Mouse (Mus musculus): Measurements from ENCODE around the gene Pdk3. TPM values are rescaled to one million over a fixed set of nuclear protein-coding genes. Genes with fewer than 3 reads are reported as not detected.

Pdk3 gene
- polyA plus RNA-seq (2021; fragmentation: Nextera tagmentation), result 43.7 and 44.4 TPM in 2 replicates
- long read RNA-seq, experiment 1, transcript Pdk3-201 (12 exons, 2,115 nt), result major isoform, 183 of 212 reads
- long read RNA-seq, experiment 1, partial matches to known transcripts, result 7 of 212 reads
- long read RNA-seq, experiment 1, other reads (novel, unspliced or antisense), result 22 of 212 reads
- long read RNA-seq, experiment 2, transcript Pdk3-201 (12 exons, 2,115 nt), result major isoform, 36 of 52 reads
- long read RNA-seq, experiment 2, partial matches to known transcripts, result 7 of 52 reads
- long read RNA-seq, experiment 2, other reads (novel, unspliced or antisense), result 7 of 52 reads

DNA sequence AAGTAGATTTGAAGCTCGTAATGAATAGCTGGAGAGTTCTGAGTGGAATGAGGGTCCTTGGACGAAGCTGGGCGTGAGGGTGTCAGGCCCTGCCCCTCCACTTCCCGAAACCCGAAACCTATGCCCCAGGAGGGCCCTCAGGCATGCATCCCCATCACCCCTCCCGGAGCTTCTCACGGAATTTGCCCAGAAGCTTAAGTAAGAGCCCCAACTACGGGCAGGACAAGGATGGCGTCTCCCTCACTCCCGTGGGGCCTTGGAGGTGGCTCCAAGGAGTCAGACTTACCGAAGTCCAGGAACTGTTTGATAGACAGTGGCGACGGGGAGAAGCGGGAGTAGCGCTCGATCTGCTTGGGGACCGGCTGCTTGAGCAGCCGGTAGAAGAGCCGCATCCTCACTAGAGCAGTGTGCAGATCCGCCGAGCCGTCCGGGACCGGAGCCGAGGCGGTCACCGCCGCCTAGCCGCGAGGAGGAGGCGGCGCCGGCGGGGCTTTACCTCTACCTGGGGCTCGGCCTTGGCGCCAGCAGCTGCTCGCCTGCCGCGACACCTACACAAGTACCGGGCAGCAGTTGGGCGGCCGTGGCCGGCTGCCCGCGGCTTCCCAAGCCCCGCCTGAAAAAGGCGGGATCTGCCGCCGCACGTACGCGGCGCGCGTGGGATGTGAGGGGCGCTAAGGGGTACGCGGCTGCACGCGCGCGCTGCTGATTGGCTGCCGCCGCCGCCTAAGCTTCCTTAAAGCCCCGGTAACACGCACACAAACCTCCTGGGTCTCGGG is at the start of gene Pdk3:
Pdk3 (minus strand) TSS at position 641 of the 776 bp plus-strand sequence.

Other genes with a start within 250 kb of the Pdk3 start
- gene Pola1, start 200.0 kb downstream of the Pdk3 start, polyA plus RNA-seq (2021; fragmentation: Nextera tagmentation), result 1.5 and 1.8 TPM in 2 replicates
- 8.9 and 10.1 TPM in 2 replicates for gene Pcyt1b, start 177.3 kb downstream of the Pdk3 start, polyA plus RNA-seq (2021; fragmentation: Nextera tagmentation)
- gene AU015836, start 136.5 kb upstream of the Pdk3 start, polyA plus RNA-seq (2021; fragmentation: Nextera tagmentation), result not detected in 2 replicates